Mouse (Mus musculus): ENCODE measurements around the gene Rps27l. TPM values are rescaled to one million over a fixed set of nuclear protein-coding genes. Genes with fewer than 3 reads are reported as not detected.

Gene Rps27l
- polyA plus RNA-seq, 1 experiment, result 1,028 TPM

DNA sequence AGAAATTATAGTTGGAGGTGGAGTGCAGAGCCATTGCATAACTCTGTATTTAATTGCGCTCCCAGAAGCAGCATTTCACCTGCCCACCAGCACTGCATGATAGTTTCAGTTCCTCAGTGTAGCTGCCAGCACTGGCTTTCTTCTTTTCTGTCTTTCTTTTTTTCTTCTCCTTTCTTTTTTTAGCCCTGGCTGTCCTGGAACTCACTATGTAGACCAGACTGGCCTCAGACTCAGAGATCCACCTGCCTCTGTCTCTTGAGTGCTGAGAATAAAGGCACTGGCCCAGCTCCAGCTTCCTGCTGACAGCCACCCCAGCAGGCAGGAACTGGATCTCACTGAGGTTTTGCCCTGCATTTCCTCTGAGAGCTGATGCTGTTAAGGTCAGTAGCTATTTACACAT, 32.1 kb downstream of the Rps27l start:
- no peak overlapping the region for H3K4me3 ChIP-seq (ENCODE audit: insufficient read depth, poor library complexity, severe bottlenecking)
- TF ChIP-seq MYOD1 (IDR thresholded peaks at IDR 0.05; ENCODE audit: control insufficient read depth, insufficient read length, low read depth), result no peak
- TF ChIP-seq MAX (IDR thresholded peaks at IDR 0.05), result no peak
- no peaks in the 10 kb centered on the region for H3K79me2 ChIP-seq (ENCODE audit: control insufficient read depth, insufficient read depth)
- H3ac ChIP-seq (ENCODE audit: control insufficient read depth, insufficient read length, low read depth), result no peak overlapping the region
- no peaks in the 10 kb centered on the region for H3K27me3 ChIP-seq (ENCODE audit: control insufficient read depth, insufficient read depth, insufficient read length)
- no peaks in the 10 kb centered on the region for H3K36me3 ChIP-seq (ENCODE audit: control insufficient read depth, insufficient read depth)
- H3K79me3 ChIP-seq (ENCODE audit: low read depth), result no peaks in the 10 kb centered on the region

DNA sequence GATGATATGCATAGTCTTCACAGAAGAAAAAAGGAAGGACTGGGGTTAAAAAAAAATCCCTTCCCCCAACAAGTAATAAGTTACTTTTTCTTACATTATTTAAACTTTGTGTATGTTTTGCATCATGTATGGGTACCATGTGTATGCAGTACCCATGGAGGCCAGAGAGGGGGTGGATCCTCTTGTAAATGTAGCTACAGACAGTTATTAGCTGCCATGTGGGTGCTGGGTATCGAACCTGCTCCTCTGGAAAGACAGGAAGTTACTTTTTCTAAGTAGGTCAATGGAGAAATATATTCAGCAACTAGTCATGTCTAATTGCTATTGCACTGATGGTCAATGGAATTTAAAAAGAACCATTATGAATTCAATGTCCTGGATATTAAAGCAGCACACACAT, 32.6 kb downstream of the Rps27l start:
- Histone ChIP-seq H3K79me3 (ENCODE audit: low read depth) (no peaks in the 10 kb centered on the region), H3ac (ENCODE audit: control insufficient read depth, insufficient read length, low read depth) (no peak overlapping the region), H3K36me3 (ENCODE audit: control insufficient read depth, insufficient read depth) (no peaks in the 10 kb centered on the region), H3K79me2 (ENCODE audit: control insufficient read depth, insufficient read depth) (no peaks in the 10 kb centered on the region), H3K4me3 (ENCODE audit: insufficient read depth, poor library complexity, severe bottlenecking) (no peak overlapping the region), H3K27me3 (ENCODE audit: control insufficient read depth, insufficient read depth, insufficient read length) (no peaks in the 10 kb centered on the region)
- TF ChIP-seq USF1 (IDR thresholded peaks at IDR 0.05; ENCODE audit: low read depth), result no peak
- no peak for TF ChIP-seq MAX (IDR thresholded peaks at IDR 0.05)
- no peak for TF ChIP-seq FOSL1 (IDR thresholded peaks at IDR 0.05; ENCODE audit: insufficient read depth, low read length, poor library complexity, severe bottlenecking)
- TF ChIP-seq CEBPB (IDR thresholded peaks at IDR 0.05; ENCODE audit: low read depth), result no peak
- no peak for TF ChIP-seq MYOG (IDR thresholded peaks at IDR 0.05; ENCODE audit: control insufficient read depth, extremely low read depth, insufficient read length)
- TF ChIP-seq MYOD1 (IDR thresholded peaks at IDR 0.05; ENCODE audit: control insufficient read depth, insufficient read length, low read depth), result no peak
- TF ChIP-seq CTCF (IDR thresholded peaks at IDR 0.05; ENCODE audit: control insufficient read depth, insufficient read depth, insufficient read length), result no peak

DNA sequence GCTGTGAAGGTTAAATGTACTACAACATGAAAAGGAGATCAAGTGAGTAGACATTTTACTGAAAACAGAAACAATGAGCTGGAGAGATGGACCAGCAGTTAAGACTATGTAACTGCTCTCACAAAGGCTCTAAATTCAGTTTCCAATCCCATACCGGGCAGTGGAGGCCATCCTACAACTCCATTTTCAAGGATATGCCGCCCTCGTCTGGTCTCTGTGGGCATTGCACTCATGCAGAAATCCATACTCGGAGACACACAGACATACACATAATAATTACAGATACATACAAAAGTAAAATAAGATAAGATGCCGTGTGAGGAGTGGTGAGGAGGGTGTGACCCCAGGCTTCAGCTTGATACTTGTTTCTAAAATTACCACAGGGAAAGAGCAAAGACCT, 34.6 kb downstream of the Rps27l start:
- no peaks in the 10 kb centered on the region for H3K36me3 ChIP-seq (ENCODE audit: control insufficient read depth, insufficient read depth)
- no peak overlapping the region for H3ac ChIP-seq (ENCODE audit: control insufficient read depth, insufficient read length, low read depth)
- no peaks in the 10 kb centered on the region for H3K79me3 ChIP-seq (ENCODE audit: low read depth)
- TF ChIP-seq MYOD1 (IDR thresholded peaks at IDR 0.05; ENCODE audit: control insufficient read depth, insufficient read length, low read depth), result no peak
- TF ChIP-seq CTCF (IDR thresholded peaks at IDR 0.05; ENCODE audit: control insufficient read depth, insufficient read depth, insufficient read length), result peak; percentile 67
- no peaks in the 10 kb centered on the region for H3K79me2 ChIP-seq (ENCODE audit: control insufficient read depth, insufficient read depth)
- no peak overlapping the region for H3K4me3 ChIP-seq (ENCODE audit: insufficient read depth, poor library complexity, severe bottlenecking)
- H3K27me3 ChIP-seq (ENCODE audit: control insufficient read depth, insufficient read depth, insufficient read length), result no peaks in the 10 kb centered on the region

DNA sequence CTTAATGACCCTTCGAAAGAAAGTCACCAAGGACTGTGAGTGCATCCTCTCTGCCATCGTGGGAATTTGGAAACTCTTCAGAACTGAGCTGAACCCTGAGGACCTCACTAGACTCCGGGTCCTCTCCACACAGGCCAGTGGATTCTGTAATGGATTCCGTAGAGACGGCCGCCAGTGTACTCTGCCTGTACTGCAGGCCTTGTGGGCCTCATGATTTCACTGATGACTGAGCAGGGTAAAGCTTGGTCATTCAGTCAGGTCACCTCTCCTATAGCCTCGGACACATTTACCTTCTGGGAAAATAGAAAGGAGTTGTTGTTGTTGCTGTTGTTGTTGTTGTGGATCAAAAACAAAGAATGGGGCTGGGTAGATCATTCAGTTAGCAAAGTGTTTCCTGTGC, 36.2 kb downstream of the Rps27l start:
- Histone ChIP-seq H3K4me3 (ENCODE audit: insufficient read depth, poor library complexity, severe bottlenecking) (no peak overlapping the region), H3ac (ENCODE audit: control insufficient read depth, insufficient read length, low read depth) (no peak overlapping the region), H3K36me3 (ENCODE audit: control insufficient read depth, insufficient read depth) (no peaks in the 10 kb centered on the region), H3K79me3 (ENCODE audit: low read depth) (no peaks in the 10 kb centered on the region), H3K27me3 (ENCODE audit: control insufficient read depth, insufficient read depth, insufficient read length) (no peaks in the 10 kb centered on the region), H3K79me2 (ENCODE audit: control insufficient read depth, insufficient read depth) (no peaks in the 10 kb centered on the region)
- TF ChIP-seq CTCF (IDR thresholded peaks at IDR 0.05; ENCODE audit: control insufficient read depth, insufficient read depth, insufficient read length), result no peak

DNA sequence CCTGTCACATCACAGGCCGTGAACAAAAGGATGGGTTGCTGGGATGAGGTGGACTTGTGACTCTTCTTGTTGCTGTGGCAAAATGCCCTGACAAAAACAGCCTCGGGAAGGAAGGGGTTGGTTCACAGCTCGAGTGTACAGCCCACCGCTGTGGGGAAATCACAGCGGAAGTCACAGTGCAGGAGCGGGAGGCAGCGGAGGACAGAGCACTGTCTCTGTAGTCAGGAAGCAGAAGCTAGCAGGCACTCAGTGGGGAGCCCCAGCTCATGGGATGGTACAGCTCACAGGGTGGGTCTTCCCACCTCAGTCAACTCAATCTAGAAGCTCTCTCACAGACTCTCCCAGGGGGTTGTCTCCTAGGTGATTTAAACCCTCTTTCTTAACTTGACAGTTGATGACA, 39.5 kb downstream of the Rps27l start:
- no peak overlapping the region for H3ac ChIP-seq (ENCODE audit: control insufficient read depth, insufficient read length, low read depth)
- H3K79me2 ChIP-seq (ENCODE audit: control insufficient read depth, insufficient read depth), result no peaks in the 10 kb centered on the region
- no peak overlapping the region for H3K4me3 ChIP-seq (ENCODE audit: insufficient read depth, poor library complexity, severe bottlenecking)
- H3K36me3 ChIP-seq (ENCODE audit: control insufficient read depth, insufficient read depth), result no peaks in the 10 kb centered on the region
- TF ChIP-seq MYOD1 (IDR thresholded peaks at IDR 0.05; ENCODE audit: control insufficient read depth, insufficient read length, low read depth) (no peak), CEBPB (IDR thresholded peaks at IDR 0.05; ENCODE audit: low read depth) (no peak), MYOG (IDR thresholded peaks at IDR 0.05; ENCODE audit: control insufficient read depth, extremely low read depth, insufficient read length) (no peak), FOSL1 (IDR thresholded peaks at IDR 0.05; ENCODE audit: insufficient read depth, low read length, poor library complexity, severe bottlenecking) (no peak), CTCF (IDR thresholded peaks at IDR 0.05; ENCODE audit: control insufficient read depth, insufficient read depth, insufficient read length) (no peak)
- H3K79me3 ChIP-seq (ENCODE audit: low read depth), result no peaks in the 10 kb centered on the region
- no peaks in the 10 kb centered on the region for H3K27me3 ChIP-seq (ENCODE audit: control insufficient read depth, insufficient read depth, insufficient read length)

DNA sequence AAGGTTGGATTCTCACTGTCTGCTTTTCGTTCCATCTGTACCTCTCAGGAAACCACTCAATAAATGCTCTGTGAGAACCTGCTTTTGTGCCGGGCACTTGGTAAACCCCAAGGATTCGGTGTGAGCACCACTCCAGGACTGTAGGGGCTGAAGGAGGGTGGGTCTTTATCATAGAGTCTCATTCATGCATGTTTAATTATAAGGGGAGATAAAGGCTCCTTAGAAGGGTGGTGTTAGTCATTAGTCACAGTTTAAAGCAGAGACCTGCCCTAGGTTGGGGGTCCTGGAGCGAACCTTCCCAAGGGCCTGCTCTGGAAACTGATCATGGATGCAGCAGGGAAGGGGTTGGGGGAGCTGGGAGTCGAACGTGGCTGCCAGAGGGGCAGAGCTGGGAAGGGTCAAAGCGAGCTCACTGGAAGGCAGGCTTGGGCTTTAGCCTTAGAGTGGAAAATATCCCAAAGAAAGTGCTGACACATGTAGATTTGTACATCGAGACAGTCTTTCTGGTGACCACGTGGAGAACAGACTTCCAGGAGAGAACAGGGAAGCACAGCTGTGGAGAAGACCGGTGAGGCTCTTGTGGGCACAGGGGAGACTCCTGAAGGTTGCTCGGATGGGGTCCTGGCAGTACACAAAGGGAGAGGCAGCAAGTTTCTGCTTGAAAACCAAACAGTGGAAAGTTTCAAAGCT, 42.5 kb downstream of the Rps27l start:
- H3K79me3 ChIP-seq (ENCODE audit: low read depth), result no peaks in the 10 kb centered on the region
- no peaks in the 10 kb centered on the region for H3K79me2 ChIP-seq (ENCODE audit: control insufficient read depth, insufficient read depth)
- no peak overlapping the region for H3K4me3 ChIP-seq (ENCODE audit: insufficient read depth, poor library complexity, severe bottlenecking)
- H3ac ChIP-seq (ENCODE audit: control insufficient read depth, insufficient read length, low read depth), result peak overlapping the region; percentile 1
- peak; percentile 76 for TF ChIP-seq MAX (IDR thresholded peaks at IDR 0.05)
- no peak for TF ChIP-seq MYOG (IDR thresholded peaks at IDR 0.05; ENCODE audit: control insufficient read depth, extremely low read depth, insufficient read length)
- peak; percentile 75 for TF ChIP-seq USF1 (IDR thresholded peaks at IDR 0.05; ENCODE audit: low read depth)
- no peaks in the 10 kb centered on the region for H3K27me3 ChIP-seq (ENCODE audit: control insufficient read depth, insufficient read depth, insufficient read length)
- H3K36me3 ChIP-seq (ENCODE audit: control insufficient read depth, insufficient read depth), result no peaks in the 10 kb centered on the region
